ENCODE assay signal across 11 mouse cellular contexts in the genomic region with DNA sequence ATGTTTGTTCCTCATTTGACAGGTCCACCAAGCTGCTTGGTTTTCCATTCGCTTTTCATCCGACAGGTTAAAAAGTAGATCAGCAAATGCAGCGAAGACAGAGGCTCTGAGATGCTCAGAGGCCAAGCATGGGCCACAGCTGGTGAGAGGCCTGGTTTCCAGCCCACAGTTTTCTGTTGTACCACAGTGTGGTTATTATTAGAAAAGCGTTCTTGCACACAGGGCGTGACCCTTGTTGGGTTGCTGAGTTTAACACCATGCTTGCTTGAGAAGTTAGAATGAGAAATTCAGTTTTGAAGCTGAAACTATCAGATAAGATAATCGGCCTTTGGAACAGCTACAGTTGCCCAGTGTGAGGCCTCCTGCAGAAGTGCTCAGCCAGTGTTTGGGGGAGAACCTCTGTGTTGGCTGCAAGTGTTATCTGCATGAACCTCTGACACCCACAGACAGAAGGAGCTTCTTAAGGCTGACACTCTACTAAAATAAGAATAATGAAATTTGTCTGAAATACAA. TPM values are rescaled to one million over a fixed set of nuclear protein-coding genes. Genes with fewer than 3 reads are reported as not detected.
A peak's percentile ranks its signal among the peaks of the same experiment; 100 is the strongest.
DNase-seq lines count a peak whose midpoint lies in the region; ATAC-seq lines count a peak whose summit lies in the region.
"Had no signal": no experiment of that assay in that cellular context is flagged by ENCODE, and none has a peak within 500 bp of the region (broad histone marks: within the 10 kb centered on the region; RNA-seq: fewer than 3 reads in every experiment).

No protein-coding gene starts in this region.

- DNase-seq in heart, postnatal 4 days = no peak
- peak; percentile 75 to 76 for DNase-seq in spleen, postnatal 36 days (ENCODE audit: low spot score in 2 of 2)
- DNase-seq in spleen, adult 12 weeks (ENCODE audit: low spot score) = no peak
- DNase-seq in liver, embryonic 13.5 days = peak; percentile 46
- DNase-seq in ovary, postnatal 14 days (ENCODE audit: low spot score) = no peak
- no peak for DNase-seq in embryo, embryonic 10.5 days (ENCODE audit: low spot score)
- DNase-seq in cerebellum, adult 11 months = no peak
- DNase-seq: adrenal gland, postnatal 25 days; cerebellum, adult 11-12 months had no signal

- H3K27ac ChIP-seq in heart, embryonic 12.5 days (ENCODE audit: poor library complexity, severe bottlenecking) = 0 out of 2 replicates have a peak overlapping the region, but pooled peaks have one; percentile 15
- H3K27ac ChIP-seq in liver, embryonic 13.5 days = 0 out of 2 replicates have a peak overlapping the region, but pooled peaks have one; percentile 55
- H3K27ac ChIP-seq: embryonic facial prominence, embryonic 15.5 days had no signal

- no peak overlapping the region for H3K4me2 ChIP-seq in heart, embryonic 12.5 days
- peak overlapping the region; percentile 9; the same call in 1 of the 2 replicates for H3K4me2 ChIP-seq in liver, embryonic 13.5 days
- H3K4me2 ChIP-seq: embryonic facial prominence, embryonic 15.5 days had no signal

- 47% methylated on average over 6 of the region's 6 CpGs for WGBS in heart, embryonic 12.5 days
- 12% methylated on average over 6 of the region's 6 CpGs for WGBS in liver, embryonic 13.5 days (ENCODE audit: insufficient replicate concordance)

- no peak overlapping the region for H3K9ac ChIP-seq in heart, embryonic 12.5 days
- H3K9ac ChIP-seq in liver, embryonic 13.5 days = no peak overlapping the region
- H3K9ac ChIP-seq: embryonic facial prominence, embryonic 15.5 days had no signal

- H3K9me3 ChIP-seq in heart, embryonic 12.5 days (replicated peaks) = no peaks in the 10 kb centered on the region
- H3K9me3 ChIP-seq in liver, embryonic 13.5 days (replicated peaks) = no peaks in the 10 kb centered on the region
- H3K9me3 ChIP-seq: embryonic facial prominence, embryonic 15.5 days had no signal

- no peak for ATAC-seq in heart, embryonic 12.5 days (ENCODE audit: insufficient number of reproducible peaks, low FRiP score)
- peak; percentile 93 for ATAC-seq in liver, embryonic 13.5 days (ENCODE audit: low read depth)

- peaks cover 11% of the 10 kb centered on the region for H3K4me1 ChIP-seq in heart, embryonic 12.5 days (replicated peaks)
- peaks cover 40% of the 10 kb centered on the region for H3K4me1 ChIP-seq in liver, embryonic 13.5 days (replicated peaks)

- no peak overlapping the region for H3K4me3 ChIP-seq in heart, embryonic 12.5 days
- no peak overlapping the region for H3K4me3 ChIP-seq in liver, embryonic 13.5 days (replicated peaks)
- H3K4me3 ChIP-seq: embryonic facial prominence, embryonic 15.5 days had no signal

- H3K36me3 ChIP-seq in heart, embryonic 12.5 days = peaks cover 79% of the 10 kb centered on the region
- peaks cover 11% of the 10 kb centered on the region; the same call in 1 of the 2 replicates for H3K36me3 ChIP-seq in liver, embryonic 13.5 days

- no peaks in the 10 kb centered on the region for H3K27me3 ChIP-seq in heart, embryonic 12.5 days (replicated peaks)
- no peaks in the 10 kb centered on the region for H3K27me3 ChIP-seq in liver, embryonic 13.5 days
- H3K27me3 ChIP-seq: embryonic facial prominence, embryonic 15.5 days had no signal

RNA-seq across cellular contexts. Expression of a gene that starts 48.1 kb away (rescaled TPM):
- 48.3 and 54.0 TPM in 2 replicates for polyA plus RNA-seq in heart, embryonic 12.5 days (2016; fragmentation: Nextera tagmentation; extraction: Ambion mirVana)
- total RNA-seq in heart, postnatal 4 days (2021) = 100 to 1,000 TPM; 226 to 240 TPM
- 4.1 and 5.2 TPM in 2 replicates for polyA plus RNA-seq in liver, embryonic 13.5 days (2015; fragmentation: Nextera tagmentation; extraction: Ambion mirVana)

Comparison
In these comparisons a context has a peak if more than half of its experiments do, and no peak if none do; other contexts are left out.
1. DNase-seq: peak in spleen, postnatal 36 days (2 of 2) and liver, embryonic 13.5 days (single experiment); none in heart, postnatal 4 days (single experiment), spleen, adult 12 weeks (single experiment), ovary, postnatal 14 days (single experiment), embryo, embryonic 10.5 days (single experiment) and cerebellum, adult 11 months (single experiment).